Mouse (Mus musculus) Muller cell, postnatal 12 days (primary cell): ENCODE measurements at regions not wholly inside any gene's neighbourhood (a gene's known extent, or its start where the extent isn't known, plus 50 kb on each side); places are given as distances from the start of the nearest gene placed in this dataset.

ENCODE experiments used
- DNase-seq: peaks from one replicate; pipeline ENCODE4 v3.0.0-alpha.2; 2015; ENCODE audit errors: inconsistent ontology term

GRCm38 (mm10) chr6:88964071-88964470, 62.0 kb downstream of the Tpra1 start:
- DNase-seq = peak; percentile 43

DNA sequence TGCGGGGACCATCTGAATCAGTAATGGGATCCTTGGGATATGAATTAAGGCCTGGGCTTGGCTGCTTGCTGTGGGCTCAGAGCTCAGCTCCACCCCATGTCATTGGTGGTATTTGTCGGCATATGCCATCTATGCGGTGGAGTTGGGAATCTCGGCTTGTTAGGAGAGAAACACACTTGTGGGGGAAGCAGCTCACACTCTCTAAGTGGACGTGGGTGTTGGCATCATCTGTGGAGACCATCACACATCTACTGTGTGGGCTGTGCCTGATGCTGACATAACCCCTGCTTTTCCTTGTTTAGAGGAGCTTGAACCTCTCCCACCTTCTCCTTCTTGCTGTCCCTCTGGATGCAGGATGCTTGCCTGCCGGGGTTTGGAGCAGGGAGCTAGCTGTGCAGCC, 62.9 kb downstream of the Tpra1 start:
- DNase-seq = no peak

DNA sequence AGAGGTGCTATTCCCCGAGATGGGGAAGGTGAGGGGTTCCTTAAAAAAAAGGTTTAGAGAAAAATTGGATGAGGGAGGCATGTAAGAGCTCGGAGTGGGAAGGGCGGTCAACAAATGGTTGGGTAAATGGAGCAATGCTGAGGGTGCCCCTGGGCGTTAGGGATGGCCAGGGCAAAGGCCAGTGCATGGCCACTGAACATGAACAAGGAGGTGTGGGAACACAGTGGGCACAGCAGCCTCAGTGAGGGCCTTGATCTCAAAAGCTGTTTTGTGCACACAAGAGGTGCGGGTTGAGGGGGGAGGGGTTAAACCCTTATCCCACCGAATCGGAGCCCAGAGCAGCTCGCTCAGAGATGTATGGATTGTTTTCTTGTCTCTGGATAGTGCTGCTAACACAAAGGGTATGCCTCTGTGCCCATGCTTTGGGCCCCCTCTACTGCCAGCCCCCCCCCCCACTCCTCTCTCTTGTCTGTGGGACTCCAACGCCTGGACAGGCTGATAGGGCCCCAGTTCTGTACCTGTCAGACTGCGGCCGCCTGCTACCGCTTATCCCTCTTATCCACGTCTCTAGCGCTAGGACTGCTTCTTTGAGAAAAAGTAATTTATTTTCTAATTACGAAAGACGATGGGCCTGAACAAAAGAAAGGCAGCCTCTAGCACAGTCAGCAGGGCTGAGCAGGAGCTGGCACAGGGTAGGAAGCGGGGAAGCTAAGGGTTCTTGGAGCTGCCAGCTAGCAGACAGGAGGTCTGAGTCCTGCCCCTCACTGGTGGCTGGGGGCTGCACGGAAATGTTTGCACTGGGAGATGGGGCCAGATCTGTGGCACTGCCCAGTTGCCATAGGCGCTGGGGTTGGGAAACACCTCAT, 63.5 kb downstream of the Tpra1 start:
- DNase-seq = no peak

GRCm38 (mm10) chr6:88966501-88966900, 64.5 kb downstream of the Tpra1 start:
- no peak for DNase-seq

- no peak for DNase-seq
Observed at GRCm38 (mm10) chr6:88968842-88969241, 66.8 kb downstream of the Tpra1 start.

- peak; percentile 80 for DNase-seq
Observed at GRCm38 (mm10) chr6:88971729-88972128, 69.7 kb downstream of the Tpra1 start.

DNA sequence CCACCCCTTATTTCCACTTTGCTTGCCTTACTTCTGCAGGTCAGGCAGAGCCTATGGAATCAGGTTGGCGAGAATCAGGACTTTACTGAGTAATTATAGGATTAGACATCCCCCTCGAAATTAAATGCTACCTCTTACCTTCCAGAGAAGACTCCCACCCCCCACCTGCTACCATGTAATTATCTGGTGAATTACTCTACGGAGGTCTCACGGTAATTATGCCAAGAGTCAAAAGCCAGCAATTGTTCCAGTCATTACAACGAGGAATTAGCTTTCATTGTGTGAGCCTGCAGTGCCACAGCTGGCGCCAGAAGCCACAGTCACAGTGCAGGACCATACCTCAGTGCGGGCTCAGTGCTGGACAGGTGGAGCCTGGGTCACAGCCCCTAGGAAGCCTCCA, 72.4 kb downstream of the Tpra1 start:
- no peak for DNase-seq

- no peak for DNase-seq
Observed at GRCm38 (mm10) chr6:88976581-88976980, 74.5 kb downstream of the Tpra1 start.

DNA sequence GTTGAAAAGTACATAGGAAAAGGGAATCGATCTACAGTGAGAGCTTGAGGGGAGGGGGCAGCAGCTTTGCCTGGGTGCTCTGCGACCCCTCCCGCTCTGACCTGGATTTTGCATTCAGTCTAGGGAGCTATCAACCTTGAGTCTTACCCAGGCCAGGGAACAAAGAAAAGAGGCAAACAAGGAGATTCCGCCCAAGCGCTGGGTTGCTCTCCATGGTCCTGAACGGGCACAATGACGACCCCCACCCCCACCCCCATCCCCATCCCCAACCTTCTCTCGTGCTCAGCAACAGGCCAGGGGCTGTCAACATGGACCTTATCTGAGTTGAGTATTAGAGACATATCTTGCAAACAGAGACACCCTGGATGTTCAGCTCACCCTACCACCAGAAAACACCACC, 74.9 kb downstream of the Tpra1 start:
- DNase-seq = no peak

GRCm38 (mm10) chr6:88978970-88979369, 76.9 kb downstream of the Tpra1 start:
- DNase-seq = no peak

- peak; percentile 91 for DNase-seq
Observed at GRCm38 (mm10) chr6:88980112-88980511, 78.1 kb downstream of the Tpra1 start.

DNA sequence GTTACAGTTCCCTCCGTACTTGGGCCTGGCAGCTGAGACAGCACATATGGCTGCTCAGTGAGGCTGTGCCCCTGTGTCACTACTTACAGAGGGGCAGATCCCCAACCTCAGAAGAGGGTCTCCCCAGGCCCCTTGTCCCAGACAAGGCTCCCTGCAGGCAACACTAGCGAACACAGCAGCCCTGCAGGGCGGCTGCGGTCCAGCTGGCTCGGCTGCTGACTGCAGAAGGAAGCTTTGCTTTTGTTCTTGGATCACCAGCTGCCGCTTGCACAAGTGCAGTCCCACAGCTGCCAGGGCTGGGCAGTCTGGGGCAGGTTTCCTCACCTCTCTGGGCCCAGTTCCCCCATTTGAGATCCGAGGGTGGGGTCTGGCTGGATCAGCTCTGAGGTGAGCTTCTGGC, 79.5 kb downstream of the Tpra1 start:
- no peak for DNase-seq

DNA sequence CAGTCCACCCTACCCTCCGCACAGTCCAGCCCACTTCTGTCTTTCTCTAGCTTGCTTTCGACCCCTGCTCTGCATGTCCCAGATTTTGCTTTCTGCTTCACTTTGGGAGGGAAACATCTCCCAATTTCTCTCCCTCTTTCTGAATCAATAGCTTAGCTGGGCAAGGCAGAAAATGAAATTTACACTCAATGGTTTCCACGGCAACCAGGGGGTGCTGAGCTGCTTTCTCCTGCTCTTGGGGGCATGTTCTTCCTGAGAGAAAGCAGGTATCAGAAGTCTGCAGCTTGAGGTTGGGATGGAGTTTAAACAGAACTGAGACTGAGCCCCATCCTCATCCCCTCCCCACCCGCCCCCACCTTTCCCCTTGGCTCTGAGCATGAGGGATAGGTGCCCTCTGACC, 82.1 kb downstream of the Tpra1 start:
- no peak for DNase-seq

DNA sequence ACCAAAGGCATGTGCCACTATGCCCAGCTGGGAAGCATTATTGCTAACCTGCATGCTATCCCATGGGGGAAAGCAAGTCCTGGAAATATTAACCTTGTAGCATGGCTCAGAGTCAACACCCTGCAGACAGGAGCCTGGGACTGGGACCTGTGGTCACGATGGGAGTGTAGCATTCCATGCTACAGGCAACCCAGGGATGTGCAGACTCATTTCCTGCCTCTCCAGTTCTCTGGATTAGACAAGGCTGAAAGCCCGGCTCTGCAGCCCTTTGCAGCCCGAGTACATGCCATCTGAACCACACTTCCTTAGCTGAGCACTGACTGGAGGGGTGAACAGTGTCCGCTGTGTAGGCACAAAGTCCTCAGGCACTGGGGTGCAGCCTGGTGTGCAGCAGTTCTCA, 82.8 kb downstream of the Tpra1 start:
- DNase-seq = no peak

DNA sequence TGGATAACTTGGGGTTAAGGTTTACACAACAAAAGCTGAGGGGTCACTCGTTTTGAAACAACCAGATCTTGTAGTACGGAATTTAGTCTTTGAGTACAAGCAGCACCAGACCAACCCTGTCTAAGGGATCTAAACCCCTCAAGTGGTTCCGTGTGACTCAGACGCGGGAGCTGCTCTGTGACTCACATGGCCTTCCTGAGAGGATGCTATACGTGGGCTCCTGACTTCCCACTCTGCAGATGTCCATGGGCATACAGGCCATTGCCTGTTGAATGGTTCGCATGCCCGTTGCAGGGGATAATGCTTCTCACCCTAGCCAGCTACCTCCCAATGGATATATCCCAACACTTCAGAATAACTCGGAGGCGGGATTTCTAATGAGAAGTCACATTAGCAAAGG, 86.5 kb downstream of the Tpra1 start:
- no peak for DNase-seq

DNA sequence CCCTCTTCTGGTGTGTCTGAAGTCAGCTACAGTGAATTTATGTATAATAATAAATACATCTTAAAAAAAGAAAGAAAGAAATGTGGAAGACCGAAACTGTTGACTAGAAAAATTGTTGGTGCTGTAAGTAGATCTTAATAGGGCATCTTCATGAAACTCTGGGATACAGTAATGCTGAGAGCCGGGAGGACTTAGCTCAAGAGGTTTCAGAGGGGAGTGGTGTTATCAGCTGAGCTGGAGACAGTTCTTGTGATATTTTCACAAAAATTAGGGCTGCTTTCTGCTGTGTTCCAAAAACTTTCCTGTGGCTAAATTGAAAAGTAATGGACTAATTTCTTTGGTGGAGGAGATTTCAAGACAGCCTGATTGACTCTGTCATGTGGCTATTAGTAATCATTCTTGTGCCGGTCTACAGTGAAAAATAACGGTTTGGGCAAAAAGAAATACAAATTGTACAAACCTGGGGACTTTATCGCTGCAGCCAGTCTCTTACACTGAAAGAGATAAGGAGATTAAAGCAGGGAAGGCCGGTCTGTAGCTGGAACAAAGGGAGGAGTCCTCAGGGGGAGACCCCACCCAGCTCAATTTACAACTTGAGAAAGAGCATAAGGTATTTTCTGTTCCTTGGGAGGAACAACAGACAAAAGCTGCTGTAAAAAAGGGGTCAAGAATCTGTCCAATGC, 87.7 kb downstream of the Tpra1 start:
- no peak for DNase-seq

GRCm38 (mm10) chr6:88990300-88990685, 88.2 kb downstream of the Tpra1 start:
- no peak for DNase-seq

DNA sequence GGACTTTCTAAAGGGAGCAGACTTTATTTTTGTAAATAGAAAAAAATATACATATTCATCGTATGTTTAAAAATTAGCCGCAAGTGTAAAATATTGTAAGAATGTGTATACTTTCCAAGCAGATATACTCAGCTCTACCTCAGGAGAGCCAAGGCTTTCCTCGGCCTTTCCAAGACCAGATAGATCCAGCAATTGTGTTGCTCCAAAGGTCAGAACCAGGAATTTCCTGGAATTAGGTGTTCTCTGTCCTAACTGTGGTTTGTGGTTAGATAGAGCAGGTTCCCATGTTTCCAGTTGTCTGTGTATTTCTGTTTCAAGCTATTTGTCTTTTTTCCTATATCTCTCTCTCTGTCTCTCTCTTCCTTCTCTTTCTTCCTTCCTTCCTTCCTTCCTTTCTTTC, 93.0 kb downstream of the Tpra1 start:
- DNase-seq = no peak

DNA sequence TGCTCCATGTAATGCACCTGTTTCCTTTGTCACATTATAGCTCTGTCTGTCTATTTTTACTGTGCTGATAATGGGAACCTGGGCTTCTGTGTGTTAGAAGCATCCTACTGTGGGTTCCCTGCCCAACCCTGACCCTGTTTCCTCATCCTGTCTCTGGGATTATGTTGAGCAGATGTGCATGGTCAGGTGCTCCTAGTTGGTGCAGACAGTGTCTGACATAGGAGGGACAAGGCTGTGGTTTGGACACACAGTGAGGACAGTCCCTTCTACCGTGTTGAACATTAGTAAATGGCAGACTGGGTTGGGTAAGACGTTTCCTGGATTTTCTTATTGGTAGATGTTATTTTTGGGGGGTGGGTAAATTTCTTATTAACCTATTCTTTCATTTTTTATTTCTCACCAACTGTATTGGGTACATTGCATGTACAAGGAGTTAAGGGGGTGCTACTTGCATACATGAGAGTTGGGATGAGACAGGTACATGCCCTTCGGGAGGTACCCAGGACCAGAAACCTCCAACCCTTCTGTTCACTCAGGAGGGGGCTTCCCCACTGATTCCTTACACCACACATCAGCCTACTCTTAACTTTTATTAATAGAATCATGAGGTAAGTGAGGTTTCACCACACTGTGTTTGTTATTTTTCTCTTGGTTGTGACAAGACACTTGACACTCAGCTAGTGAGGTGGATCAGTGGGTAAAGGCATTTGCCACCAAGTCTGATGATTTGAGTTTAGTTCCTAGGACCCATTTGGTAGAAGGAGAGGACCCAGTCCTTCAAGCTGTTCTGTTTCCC, 97.1 kb downstream of the Tpra1 start:
- no peak for DNase-seq

- DNase-seq = peak; percentile 56
Observed at GRCm38 (mm10) chr6:89000359-89000758, 98.3 kb downstream of the Tpra1 start.

DNA sequence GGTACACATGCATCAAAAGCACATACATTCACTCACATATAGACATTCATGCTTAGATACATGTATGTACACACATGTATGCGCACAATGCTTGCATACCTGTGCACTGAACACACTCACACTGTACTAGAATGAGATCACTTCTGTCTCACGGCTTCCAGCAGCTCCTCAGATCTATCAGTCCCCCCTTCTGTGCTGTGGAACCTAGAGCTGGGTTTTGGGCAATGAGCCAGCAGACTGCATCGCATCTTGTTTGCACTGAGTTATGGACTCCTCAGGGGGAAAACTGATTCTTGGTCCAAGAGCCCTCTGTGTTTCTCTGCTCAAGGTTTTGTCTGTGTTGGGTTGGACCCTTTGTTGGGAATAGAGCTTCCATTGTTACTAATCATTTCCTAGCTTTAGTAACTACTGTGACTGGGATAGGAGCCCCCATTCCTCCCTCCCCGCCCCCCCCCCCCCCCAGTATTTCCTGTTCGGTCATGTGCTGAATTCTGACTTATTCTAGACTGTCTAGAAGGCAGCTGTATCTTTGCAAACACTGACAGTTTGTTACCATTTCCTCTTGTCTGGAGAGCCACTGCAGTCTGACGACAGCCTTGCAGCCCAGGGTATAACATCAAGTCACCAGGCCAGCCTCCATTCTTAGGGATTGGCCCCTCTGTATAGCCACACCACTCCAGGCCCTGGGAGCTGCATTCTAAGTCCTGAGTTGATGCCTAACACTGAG, 101.3 kb downstream of the Tpra1 start:
- no peak for DNase-seq

GRCm38 (mm10) chr6:89005094-89005493, 103.0 kb downstream of the Tpra1 start:
- DNase-seq = no peak
